Mouse (Mus musculus) telencephalon, adult 2 months (tissue): Measurements from ENCODE around the gene Ldb3.

Experiments
- DNase-seq: peaks from one replicate; pipeline ENCODE4 v3.0.0-alpha.2; 2011; ENCODE audit warnings: low read depth, low spot score

Ldb3 gene

DNA sequence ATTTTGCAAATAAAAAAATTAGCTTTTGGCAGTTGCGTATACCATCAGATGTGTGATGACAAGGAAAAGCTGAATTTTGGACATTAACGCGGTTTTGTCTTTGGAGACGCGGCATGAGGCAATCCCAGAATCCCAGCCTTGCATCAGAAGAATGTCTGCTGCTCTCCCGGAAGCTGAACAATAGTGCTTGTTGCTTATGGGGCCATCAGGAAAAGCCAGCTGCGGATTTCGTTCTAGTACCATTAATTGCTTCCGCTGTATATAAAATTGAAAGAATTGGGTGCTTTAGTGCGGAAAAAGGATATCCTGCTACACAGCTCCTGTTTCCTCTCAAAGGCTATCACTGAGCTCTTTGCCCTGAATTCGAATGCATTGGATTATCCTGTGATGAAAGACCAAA, 76.6 kb downstream of the Ldb3 start:
- no peak for DNase-seq

DNA sequence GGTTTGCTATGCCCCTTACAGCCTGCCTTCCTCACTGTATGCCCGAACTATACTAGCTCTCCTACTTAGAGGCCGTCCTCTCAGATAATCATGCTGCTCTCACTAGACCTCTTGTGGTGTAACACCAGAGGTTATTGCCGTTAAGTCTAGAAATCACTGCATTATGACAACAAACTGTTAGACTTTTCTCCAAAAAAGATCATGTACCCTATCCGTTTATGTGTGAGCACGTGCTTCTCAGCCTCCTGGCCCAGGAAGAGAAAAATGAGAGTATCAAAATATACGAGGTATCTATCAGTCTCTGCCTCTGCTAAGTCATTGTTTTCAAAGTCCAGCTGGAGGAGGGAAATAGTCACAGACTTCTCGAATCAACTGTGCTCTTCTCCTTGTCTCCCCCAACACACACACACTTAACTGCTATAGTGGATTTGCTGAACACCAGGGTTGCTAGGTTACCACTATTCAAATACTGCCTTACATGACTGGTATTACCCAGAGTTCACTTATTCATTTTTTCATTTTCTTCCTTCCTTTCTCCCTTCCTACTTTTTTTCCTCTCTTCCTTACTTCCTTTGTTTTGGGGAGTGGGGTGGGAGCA, 79.5 kb downstream of the Ldb3 start:
- no peak for DNase-seq

DNA sequence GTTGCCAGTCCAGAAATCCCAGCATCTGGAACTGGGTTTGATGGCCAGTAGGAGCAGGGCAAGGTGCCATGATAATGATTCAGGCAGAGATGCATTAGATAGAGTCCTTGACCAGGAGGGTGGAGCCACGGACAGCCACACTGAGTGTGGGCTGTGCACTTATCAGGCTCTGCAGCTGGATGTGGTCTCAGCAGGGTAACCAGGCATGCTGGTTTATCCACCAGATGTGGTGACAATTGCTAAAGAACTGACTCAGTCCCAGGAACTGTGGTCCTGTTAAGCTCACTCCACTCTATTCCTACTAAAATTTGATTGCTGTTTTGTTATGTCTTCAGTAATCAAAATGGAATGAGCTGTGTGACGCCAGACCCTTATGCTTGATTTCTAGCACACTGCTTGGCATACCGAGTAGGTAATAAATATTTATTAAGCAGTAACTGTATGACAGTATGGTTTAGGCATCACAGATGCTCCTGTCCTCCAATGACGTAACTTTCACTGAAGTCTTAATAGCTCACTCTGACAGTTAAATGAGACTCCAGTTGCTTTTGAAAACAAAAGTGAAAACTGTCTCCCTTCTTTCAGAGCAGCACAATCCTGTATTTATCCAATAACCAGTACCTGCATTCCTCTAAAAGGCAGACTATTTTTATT, 80.2 kb downstream of the Ldb3 start:
- no peak for DNase-seq

- no peak for DNase-seq
Observed at GRCm38 (mm10) chr14:34505309-34505708, 83.2 kb downstream of the Ldb3 start.

- no peak for DNase-seq
Observed at GRCm38 (mm10) chr14:34504377-34504776, 84.1 kb downstream of the Ldb3 start.

GRCm38 (mm10) chr14:34503759-34504158, 84.7 kb downstream of the Ldb3 start:
- no peak for DNase-seq

DNA sequence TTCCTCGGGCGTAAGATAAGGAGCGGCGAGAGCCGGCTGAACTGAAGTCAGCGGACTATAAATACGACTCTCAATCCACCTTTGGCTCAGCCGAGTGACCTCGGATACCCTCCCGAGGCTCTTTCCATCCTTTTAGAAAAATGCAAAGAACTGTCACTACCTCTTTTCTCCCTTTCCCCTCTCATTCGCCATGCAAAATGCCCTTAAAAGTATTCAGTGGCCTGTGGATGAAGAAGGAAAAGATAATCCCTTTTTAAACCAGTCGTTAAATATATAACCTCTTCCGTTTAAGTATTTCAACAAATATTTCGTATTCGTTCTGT, 85.2 kb downstream of the Ldb3 start, which contains the start of gene Bmpr1a:
TSS of gene Bmpr1a (minus strand) at position 17 of the 323 bp plus-strand sequence.
- no peak for DNase-seq

- peak; percentile 60 for DNase-seq
Observed at GRCm38 (mm10) chr14:34502475-34503324, 85.8 kb downstream of the Ldb3 start.

- no peak for DNase-seq
Observed at GRCm38 (mm10) chr14:34501804-34502474, 86.5 kb downstream of the Ldb3 start.

- no peak for DNase-seq
Observed at GRCm38 (mm10) chr14:34501447-34501803, 87.1 kb downstream of the Ldb3 start.

- no peak for DNase-seq
Observed at GRCm38 (mm10) chr14:34500309-34500708, 88.2 kb downstream of the Ldb3 start.

DNA sequence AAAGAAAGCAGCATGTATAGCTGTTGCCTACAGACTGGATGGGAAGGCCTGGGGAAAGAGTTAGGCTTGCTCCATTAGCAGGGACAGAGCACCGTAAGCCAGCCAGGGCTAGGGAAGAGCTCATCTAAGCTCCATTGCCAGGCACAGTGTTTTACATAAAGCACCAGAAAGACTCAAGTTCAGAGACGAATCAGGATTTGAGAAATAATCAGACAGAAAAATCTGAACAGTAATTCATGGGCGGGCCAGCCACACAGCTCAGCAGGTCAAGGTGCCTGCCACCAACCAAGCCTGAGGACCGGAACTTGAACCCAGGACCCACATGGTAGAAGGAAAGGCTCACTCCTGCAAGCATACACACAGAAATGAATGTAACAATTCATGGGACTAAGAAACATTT, 88.8 kb downstream of the Ldb3 start:
- DNase-seq = no peak

DNA sequence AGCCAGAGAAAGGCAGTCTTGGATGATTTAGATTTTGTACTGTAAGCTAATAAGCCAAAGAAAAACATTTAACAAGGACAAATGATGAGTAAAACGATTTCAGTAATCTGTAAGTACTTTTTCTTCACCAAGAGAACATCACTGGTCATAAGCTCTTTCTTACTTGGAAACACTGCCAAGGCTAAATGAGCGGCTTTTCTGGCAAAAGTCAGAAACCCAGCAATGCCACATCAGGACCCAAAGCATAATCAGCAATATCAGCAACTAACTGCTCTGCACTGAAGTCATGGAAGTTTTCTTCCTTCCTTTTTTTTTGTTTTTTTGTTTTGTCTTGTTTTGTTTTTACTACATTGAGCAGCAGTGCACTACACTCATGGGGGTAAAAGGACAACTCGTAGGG, 91.1 kb downstream of the Ldb3 start:
- DNase-seq = no peak

GRCm38 (mm10) chr14:34493682-34494081, 94.8 kb downstream of the Ldb3 start:
- no peak for DNase-seq

DNA sequence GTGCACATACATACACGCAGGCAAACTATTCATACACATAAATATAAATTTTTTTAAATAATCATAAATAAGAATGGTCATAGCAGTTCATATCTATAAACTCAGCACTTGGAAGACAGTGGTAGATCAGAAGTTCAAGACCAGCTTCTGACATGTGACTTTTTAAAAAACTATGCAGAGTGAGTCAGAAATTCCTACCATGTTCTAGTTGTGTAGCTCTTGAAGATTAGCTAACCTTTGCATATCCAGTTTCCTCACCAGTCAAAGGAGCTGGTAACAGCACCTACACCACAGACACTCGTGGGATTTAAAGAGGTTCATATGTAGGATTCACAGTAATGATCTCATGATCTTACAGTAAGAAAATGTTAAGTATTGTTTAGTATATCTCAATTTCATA, 95.8 kb downstream of the Ldb3 start:
- DNase-seq = no peak

- DNase-seq = no peak
Observed at GRCm38 (mm10) chr14:34490965-34491364, 97.5 kb downstream of the Ldb3 start.

DNA sequence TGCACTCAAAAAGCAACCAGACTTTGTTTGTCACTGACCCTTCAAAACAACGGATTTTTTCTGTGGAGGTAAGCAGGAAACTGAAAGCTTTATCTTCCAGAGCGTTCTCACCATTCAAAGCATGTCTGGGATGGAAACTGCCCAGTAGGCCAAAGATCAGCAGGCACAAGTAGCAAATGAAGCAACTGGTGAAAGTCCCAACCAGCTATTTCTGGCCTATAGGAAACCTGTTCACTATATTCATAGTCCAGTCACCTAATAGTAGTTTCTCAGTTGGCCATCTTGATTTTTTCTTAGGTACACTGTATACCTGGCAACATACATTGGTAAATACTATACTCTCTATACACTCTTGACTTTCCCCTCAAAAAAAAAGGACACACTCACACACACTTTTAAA, 98.6 kb downstream of the Ldb3 start:
- DNase-seq = no peak

GRCm38 (mm10) chr14:34486169-34486568, 102.3 kb downstream of the Ldb3 start:
- DNase-seq = no peak

DNA sequence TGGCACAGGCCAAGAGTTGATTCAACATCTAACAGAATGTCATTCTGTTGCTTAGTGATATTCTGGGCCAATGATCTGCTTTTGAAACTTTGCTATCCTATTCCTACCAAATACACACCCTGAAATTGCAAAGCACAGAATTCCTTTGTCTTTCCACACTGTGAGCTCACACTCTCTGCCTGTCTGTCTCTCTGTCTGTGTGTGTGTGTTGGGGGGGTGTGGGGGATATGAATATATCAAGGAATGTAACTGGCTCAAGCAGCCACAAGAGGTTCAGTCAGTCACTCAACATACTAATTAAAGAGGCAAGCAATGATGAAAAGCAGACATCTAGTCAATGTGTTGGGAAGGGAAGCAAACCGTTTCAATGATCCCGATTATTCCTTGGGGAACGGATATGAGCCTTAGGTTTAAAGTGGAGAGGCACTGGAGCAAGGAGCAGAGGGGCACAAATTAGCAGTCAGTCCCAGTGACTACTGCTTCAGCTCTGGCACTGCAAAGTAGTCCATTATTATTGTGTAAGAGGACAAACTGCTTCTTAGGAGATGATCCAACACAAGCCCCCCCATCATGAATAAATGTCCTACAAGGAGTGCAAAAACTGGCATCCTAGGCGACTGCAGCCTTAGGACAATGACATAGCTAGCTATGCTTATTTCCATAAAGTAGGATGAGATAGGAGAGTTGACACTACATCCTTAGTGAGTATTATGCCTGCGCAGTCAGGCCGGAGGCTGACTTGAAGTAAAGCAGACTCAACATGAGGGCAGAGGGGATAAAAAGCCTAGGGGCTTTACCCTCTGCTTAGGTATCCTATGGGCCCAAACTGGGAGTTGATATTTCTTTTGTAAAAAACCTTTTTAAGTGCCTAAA, 104.8 kb downstream of the Ldb3 start:
- DNase-seq = no peak
